ENCODE assay signal across 8 mouse cellular contexts in genomic region chr4:151156904-151157303, GRCm38 (mm10).
DNase-seq lines count a peak whose midpoint lies in the region; ATAC-seq and TF ChIP-seq lines count a peak whose summit lies in the region.

No protein-coding gene starts in this region.

- H3K9ac ChIP-seq in ES-E14 (ENCODE audit: insufficient read depth, low read depth, low read length, poor library complexity, severe bottlenecking), result no peak overlapping the region
- no peak overlapping the region for H3K9ac ChIP-seq in lung, postnatal 0 days (replicated peaks; ENCODE audit: low read depth)

- DNase-seq in ES-E14 (ENCODE audit: low read depth, low spot score), result peak; percentile 66
- DNase-seq in brain, embryonic 18.5 days (ENCODE audit: low read depth, low spot score), result peak; percentile 60
- DNase-seq in heart, postnatal 25 days (ENCODE audit: low spot score), result peak; percentile 48
- DNase-seq in layer of hippocampus, adult 11-12 months (ENCODE audit: low spot score), result peak; percentile 89
- peak; percentile 83 for DNase-seq in lung, postnatal 0 days (ENCODE audit: low spot score)
- DNase-seq in retina, postnatal 1 day, result peak; percentile 86
- peak; percentile 66 to 80 for DNase-seq in urinary bladder, adult 18-20 months (ENCODE audit: low spot score in 2 of 2)

- no peak overlapping the region for H3K4me3 ChIP-seq in ES-E14 (ENCODE audit: insufficient read depth in 1 of 2, low read depth in 1 of 2, low read length in 2 of 2, poor library complexity in 1 of 2, severe bottlenecking in 1 of 2)
- H3K4me3 ChIP-seq in lung, postnatal 0 days (ENCODE audit: low read depth, low read length), result no peak overlapping the region

- TF ChIP-seq EP300 in lung, postnatal 0 days (IDR thresholded peaks at IDR 0.05), result no peak

- ATAC-seq in erythroblast, adult 5-6 weeks (replicated peaks; ENCODE audit: low FRiP score, poor library complexity, severe bottlenecking), result peak; percentile 61; the same call in 1 of the 2 replicates
- peak; percentile 62 for ATAC-seq in lung, postnatal 0 days

- WGBS in lung, postnatal 0 days, result 1% methylated on average over 7 of the region's 7 CpGs

- H3K4me2 ChIP-seq in lung, postnatal 0 days (replicated peaks; ENCODE audit: low read depth, low read length), result no peak overlapping the region

- H3K9me3 ChIP-seq in ES-E14 (ENCODE audit: control insufficient read depth, insufficient read depth, low read depth, low read length), result no peaks in the 10 kb centered on the region
- no peaks in the 10 kb centered on the region for H3K9me3 ChIP-seq in lung, postnatal 0 days (ENCODE audit: low read length)

- H3K27me3 ChIP-seq in lung, postnatal 0 days (replicated peaks; ENCODE audit: insufficient read depth, low read length), result no peaks in the 10 kb centered on the region

- intact Hi-C loops in heart, postnatal 25 days (cut with DNase I), result loop anchor here (1.0 to 10.0 kb wide), 5 partner anchors 126 to 758 kb away; no protein-coding TSS in a partner anchor

- peak; percentile 98 for TF ChIP-seq CTCF in lung, postnatal 0 days (IDR thresholded peaks at IDR 0.05)

- in situ Hi-C loops in ES-E14 (cut with MboI; ENCODE audit: low sequenced_read_pairs in 2 of 2, unreplicated experiment in 2 of 2), result no loop called here

- no peak overlapping the region for H3K27ac ChIP-seq in ES-E14 (ENCODE audit: insufficient read depth, low read depth, low read length, poor library complexity, severe bottlenecking)
- no peak overlapping the region for H3K27ac ChIP-seq in lung, postnatal 0 days (ENCODE audit: low read length)

- no peaks in the 10 kb centered on the region for H3K36me3 ChIP-seq in ES-E14 (ENCODE audit: control insufficient read depth, insufficient read depth, low read length, poor library complexity, severe bottlenecking)
- no peaks in the 10 kb centered on the region for H3K36me3 ChIP-seq in lung, postnatal 0 days (ENCODE audit: insufficient read depth, low read length)

- no peaks in the 10 kb centered on the region; a peak in 1 of 4 replicates for H3K4me1 ChIP-seq in ES-E14 (ENCODE audit: control insufficient read depth in 2 of 2, insufficient read depth in 2 of 2, low read length in 2 of 2, poor library complexity in 1 of 2)
- no peaks in the 10 kb centered on the region for H3K4me1 ChIP-seq in lung, postnatal 0 days (ENCODE audit: insufficient read depth, low read depth, low read length)

TF ChIP-seq in ES-E14, 5 proteins besides CTCF, POLR2A, EP300 and RAD21:
- TF ChIP-seq ZC3H11A (IDR thresholded peaks at IDR 0.05; ENCODE audit: borderline replicate concordance, low read depth, low read length) (peak; percentile 74), HCFC1 (IDR thresholded peaks at IDR 0.05; ENCODE audit: borderline replicate concordance, insufficient read depth, low read length) (no peak)
TF ChIP-seq in ES-E14: peak in this region for 1.
